Mouse (Mus musculus) forelimb bud, embryonic 11.5 days (tissue): ENCODE data around the gene Tyw1.

Experiments used
- DNase-seq: peaks from one replicate; pipeline ENCODE4 v3.0.0-alpha.2; 2012; ENCODE audit warnings: low read depth, low spot score

The Tyw1 gene

DNA sequence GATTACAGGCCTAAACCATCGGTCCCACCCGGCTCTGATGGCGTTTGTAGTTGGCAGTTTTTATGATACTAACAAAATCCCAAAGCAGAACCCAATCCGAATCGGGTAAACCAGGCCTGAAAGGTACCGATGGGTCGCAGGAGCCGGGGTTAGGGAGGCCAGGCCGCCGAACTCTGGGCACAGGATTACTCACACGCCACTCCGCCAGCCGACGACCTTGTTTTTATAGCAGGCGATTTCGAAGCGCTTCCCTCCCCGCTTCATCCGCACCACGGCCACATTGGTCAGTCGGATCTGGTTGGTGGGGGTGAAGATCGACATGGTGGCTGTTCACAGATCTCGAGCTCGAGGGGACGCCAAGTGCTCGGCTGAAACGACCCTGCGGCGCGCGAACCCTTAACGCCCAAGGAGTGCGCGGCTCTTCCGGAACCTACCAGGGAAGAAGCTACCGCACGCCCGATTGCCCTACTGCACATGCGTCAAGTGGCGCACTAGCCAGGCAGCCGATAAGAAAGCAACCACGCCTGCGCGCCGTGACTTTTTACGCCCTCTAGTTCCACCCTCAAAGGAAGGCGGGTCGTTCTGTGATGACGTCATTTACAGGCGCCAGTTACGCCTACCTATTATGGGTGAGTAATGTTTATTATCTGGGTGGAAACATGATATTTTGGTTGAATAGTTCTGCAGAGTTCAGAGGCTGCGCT lies at the start of gene Tyw1, which contains the start of gene Sbds:
Gene Tyw1 (plus strand): TSS at position 603 of the 704 bp plus-strand sequence.
Gene Sbds (minus strand): TSS at position 514 of the 704 bp plus-strand sequence.
- DNase-seq: peak; percentile 99

GRCm38 (mm10) chr5:130207299-130207698 lies 48.1 kb upstream of the Tyw1 start:
- no peak for DNase-seq

DNA sequence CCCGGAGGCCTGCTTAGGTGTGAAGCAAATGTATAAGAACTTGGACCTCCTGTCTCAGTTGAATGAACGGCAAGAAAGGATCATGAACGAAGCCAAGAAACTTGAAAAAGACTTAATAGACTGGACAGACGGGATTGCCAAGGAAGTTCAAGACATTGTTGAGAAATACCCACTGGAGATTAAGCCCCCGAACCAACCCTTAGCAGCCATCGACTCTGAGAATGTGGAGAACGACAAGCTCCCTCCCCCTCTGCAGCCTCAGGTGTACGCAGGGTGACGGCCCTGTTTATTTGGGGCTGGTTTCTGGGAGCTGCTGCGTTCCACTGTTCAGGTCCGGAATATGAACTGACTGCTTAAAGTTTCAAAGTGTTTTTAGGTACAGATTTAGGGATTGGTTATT lies 42.5 kb upstream of the Tyw1 start:
- DNase-seq: no peak

DNA sequence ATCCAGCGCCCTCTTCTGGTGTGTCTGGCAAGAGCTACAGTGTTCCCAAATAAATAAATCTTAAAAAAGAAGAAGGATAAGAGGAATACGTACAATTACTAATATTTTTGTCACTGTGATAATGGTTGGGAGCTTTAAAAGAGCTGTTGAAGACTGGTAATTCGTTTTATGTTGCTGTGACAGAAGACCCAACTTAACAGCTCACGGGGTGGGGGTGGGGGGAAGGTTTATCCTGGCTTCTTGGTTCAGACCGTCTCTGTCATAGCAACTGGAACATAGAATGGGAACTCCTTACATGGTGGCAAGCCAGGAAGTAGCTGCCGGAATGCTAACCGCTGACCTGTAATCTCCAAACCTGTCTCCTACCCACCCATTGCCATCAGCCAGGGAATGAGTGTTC lies 38.6 kb upstream of the Tyw1 start, which contains the start of gene Tmem248:
Gene Tmem248 (plus strand): TSS at position 301 of the 400 bp plus-strand sequence.
- no peak for DNase-seq

- DNase-seq: no peak
Observed at GRCm38 (mm10) chr5:130217406-130217805, 38.0 kb upstream of the Tyw1 start.

GRCm38 (mm10) chr5:130218336-130218735 lies 37.1 kb upstream of the Tyw1 start:
- no peak for DNase-seq

DNA sequence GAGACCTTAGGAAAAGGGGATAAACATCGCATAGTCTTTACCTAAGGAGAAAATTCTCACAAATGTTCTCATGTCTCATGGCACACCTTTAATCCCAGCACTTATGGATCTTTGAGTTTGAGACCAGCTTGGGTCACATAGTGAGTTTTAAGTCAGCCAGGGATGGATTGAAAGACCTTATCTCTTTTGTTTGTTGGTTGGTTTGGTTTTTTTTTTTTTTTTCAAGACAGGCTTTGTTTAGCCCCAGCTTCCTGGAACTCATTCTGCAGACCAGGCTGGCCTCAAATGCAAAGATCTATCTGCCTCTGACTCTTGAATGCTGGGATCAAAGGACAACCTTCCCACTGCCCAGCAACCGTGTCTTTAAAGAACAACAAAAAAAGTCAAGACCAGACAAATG lies 34.1 kb upstream of the Tyw1 start:
- DNase-seq: no peak

DNA sequence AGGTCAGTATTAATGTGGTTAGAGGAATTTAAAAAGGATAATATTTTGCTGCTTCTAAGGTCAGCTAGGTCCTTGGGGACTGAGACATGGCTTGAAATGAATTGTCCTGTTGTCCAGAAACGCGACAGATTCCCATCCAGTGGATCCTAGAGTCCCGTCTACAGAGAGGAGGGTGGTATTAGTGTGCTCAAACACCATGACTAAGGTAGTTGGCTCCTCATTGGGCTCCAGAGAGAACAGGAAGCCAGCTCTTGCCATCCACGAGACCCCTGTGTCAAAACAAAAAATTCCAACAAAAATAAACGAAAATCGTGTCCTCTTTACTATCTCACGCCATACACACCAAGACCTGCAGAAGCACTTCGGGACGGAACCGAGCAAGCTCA lies 33.7 kb upstream of the Tyw1 start:
- DNase-seq: no peak

GRCm38 (mm10) chr5:130222146-130223004 lies 33.0 kb upstream of the Tyw1 start:
- DNase-seq: peak; percentile 89

- DNase-seq: no peak
Observed at GRCm38 (mm10) chr5:130226790-130227189, 28.6 kb upstream of the Tyw1 start.

DNA sequence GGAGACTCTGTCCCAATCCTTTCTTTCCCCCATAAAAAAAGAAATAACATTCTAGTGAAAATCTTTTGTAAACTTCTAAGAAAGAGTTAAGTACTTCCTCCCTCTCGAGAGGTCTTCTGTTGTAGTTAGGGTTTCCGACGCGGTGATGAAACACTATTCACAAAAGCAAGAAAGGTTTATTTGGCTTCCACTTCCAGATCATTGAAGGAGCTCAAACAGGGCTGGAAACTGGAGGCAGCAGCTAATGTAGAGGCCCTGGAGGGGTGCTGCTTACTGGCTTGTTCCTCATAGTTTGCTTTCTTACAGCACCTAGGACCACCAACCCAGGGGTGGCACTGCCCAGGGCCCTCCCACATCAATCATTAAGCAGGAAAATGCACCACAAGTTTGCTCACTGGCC lies 27.3 kb upstream of the Tyw1 start:
- DNase-seq: no peak

- no peak for DNase-seq
Observed at GRCm38 (mm10) chr5:130236302-130236701, 19.1 kb upstream of the Tyw1 start.

- no peak for DNase-seq
Observed at GRCm38 (mm10) chr5:130239236-130239635, 16.2 kb upstream of the Tyw1 start.

GRCm38 (mm10) chr5:130239856-130240255 lies 15.6 kb upstream of the Tyw1 start:
- DNase-seq: no peak

DNA sequence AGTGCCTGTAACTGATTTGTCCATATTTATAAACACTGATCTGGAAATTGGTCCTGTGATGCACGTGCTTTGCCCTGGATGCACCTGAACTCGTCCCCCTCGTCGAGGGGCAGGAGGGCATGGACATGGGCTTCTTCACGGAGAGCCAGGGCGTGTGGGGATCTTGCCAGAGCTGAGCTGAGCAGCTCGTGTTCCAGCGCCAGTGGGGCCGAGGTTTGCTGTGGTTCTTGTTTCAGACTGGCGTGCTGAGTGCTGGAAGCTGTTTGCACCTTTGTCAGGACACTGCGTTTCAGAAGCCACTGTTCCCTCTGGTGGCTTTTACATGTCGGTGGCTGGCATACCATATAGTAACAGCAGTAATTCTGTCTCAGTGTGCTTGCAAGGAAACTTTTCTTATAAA lies 14.0 kb upstream of the Tyw1 start:
- DNase-seq: no peak

GRCm38 (mm10) chr5:130247823-130248222 lies 7.6 kb upstream of the Tyw1 start:
- DNase-seq: no peak

DNA sequence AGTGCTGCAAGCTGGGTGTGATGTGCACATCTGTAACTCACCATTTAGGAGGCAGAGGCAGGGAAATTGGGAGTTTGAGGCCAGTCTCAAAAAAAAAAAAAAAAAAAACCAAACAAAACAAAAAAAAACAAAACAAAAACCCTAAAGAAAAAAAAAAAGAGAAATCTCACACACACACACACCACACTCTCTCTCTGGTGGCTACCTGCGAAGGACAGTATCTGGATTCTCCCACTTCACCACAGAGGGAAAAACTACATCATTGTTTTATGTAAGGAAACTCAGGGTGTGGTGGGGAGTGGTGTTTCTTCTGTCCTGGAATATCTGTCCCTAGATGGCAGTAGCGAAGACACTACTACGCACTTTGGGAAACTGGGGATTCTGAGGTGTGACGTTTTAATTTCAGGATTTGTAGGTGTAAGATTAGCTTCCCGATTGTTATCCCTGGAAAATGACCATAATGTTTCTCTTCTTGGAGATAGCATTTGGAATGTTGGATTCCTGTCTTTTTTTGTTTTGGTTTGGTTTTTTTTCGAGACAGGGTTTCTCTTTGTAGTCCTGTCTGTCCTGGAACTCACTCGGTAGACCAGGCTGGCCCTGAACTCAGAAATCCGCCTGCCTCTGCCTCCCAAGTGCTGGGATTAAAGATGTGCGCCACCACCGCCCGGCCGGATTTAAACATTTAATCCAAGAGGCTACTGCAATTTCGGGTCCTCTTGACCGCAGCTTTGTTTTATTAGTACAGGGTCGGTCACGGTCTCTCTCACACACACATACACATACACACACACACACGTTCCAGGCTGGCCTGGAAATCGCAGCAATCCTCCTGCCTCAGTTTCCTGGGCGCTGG lies 1.0 kb upstream of the Tyw1 start:
- peak; percentile 19 for DNase-seq

DNA sequence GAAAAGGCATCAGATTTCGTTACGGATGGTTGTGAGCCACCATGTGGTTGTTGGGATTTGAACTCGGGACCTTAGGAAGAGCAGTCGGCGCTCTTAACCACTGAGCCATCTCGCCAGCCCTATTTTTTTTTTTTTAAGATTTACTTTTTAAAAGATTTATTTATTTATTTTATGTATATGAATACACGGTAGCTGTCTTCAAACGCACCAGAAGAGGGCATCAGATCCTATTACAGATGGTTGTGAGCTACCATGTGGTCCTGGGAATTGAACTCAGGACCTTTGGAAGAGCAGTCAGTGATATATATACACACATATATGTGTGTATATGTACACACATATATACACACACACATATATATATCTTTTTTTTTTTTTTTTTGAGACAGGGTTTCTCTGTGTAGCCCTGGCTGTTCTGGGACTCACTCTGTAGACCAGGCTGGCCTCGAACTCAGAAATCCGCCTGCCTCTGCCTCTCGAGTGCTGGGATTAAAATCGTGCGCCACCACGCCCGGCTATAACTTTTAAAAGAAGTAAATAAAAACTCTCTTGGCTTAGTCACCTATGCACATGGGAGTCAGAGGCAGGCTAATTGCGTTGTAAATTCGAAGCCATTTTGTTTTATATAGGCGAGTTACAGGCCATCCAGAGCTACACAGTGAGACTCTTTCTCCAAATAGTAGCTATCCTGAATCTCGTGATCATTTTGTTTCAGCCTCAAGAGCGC lies 543 bp downstream of the Tyw1 start:
- peak; percentile 32 for DNase-seq

- peak; percentile 95 for DNase-seq
Observed at GRCm38 (mm10) chr5:130256678-130257271, 1.4 kb downstream of the Tyw1 start.

- DNase-seq: no peak
Observed at GRCm38 (mm10) chr5:130257303-130257702, 1.9 kb downstream of the Tyw1 start.

DNA sequence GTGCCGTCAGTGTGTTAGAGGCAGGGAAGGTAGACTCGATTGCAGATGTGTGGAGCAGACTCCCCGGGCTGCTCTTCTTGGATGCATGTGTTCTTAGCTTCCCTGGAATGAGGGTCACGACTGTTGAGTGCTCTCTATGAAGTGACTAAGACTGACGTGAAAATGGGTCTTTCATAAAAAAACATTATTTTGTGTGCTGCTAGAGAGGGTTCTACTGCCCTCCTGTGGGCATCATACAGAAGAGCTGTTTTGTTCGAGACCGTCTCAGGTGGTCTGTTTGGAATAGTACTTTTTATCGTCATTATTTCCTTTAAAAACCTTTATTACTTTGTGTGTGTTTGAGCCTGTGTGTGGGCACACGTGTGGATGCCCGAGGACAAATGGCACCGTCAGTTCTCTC lies 8.0 kb downstream of the Tyw1 start:
- no peak for DNase-seq
